Mouse (Mus musculus) forebrain, embryonic 11.5 days (tissue): ENCODE measurements at regions not wholly inside any gene's neighbourhood (a gene's known extent, or its start where the extent isn't known, plus 50 kb on each side); places are given as distances from the start of the nearest gene placed in this dataset.

Source experiments
- ATAC-seq: fragments of 200-750 bp; cut with Nextera tagmentation; replicated peaks from 2 replicates; pipeline ENCODE4 v1.8.0; 2017; ENCODE audit warnings: moderate TSS enrichment; ENCODE audit not compliant: low FRiP score
- DNase-seq: peaks from one replicate; pipeline ENCODE4 v3.0.0-alpha.2; 2017; ENCODE audit warnings: low spot score
- H3K27ac ChIP-seq: fragments of 300-500 bp; sonication (generic); 2 replicates; pipeline ENCODE4 v1.5.1; 2014; ENCODE audit warnings: low read depth, low read length
- H3K27me3 ChIP-seq: fragments of 300-500 bp; sonication (generic); 2 replicates; pipeline ENCODE4 v1.6.1; 2014; ENCODE audit warnings: mild to moderate bottlenecking, low read length, mixed read lengths; ENCODE audit not compliant: control insufficient read depth, insufficient read depth
- H3K36me3 ChIP-seq: fragments of 300-500 bp; sonication (generic); 2 replicates; pipeline ENCODE4 v1.6.1; 2014; ENCODE audit warnings: mild to moderate bottlenecking, low read length, moderate library complexity, mixed read lengths; ENCODE audit not compliant: control insufficient read depth, insufficient read depth
- H3K4me1 ChIP-seq: fragments of 300-500 bp; sonication (generic); replicated peaks from 2 replicates; pipeline ENCODE4 v1.6.1; 2014; ENCODE audit warnings: low read length, mixed read lengths; ENCODE audit not compliant: control insufficient read depth, insufficient read depth
- H3K4me2 ChIP-seq: fragments of 300-500 bp; sonication (generic); 2 replicates; pipeline ENCODE4 v1.6.1; 2014; ENCODE audit warnings: low read depth, mild to moderate bottlenecking, low read length, moderate library complexity, mixed read lengths; ENCODE audit not compliant: severe bottlenecking
- H3K4me3 ChIP-seq: fragments of 300-500 bp; sonication (generic); 2 replicates; pipeline ENCODE4 v1.5.1; 2014; ENCODE audit warnings: low read depth, low read length
- H3K9ac ChIP-seq: fragments of 300-500 bp; sonication (generic); 2 replicates; pipeline ENCODE4 v1.6.1; 2014; ENCODE audit warnings: low read length
- H3K9me3 ChIP-seq: fragments of 300-500 bp; sonication (generic); 2 replicates; pipeline ENCODE4 v1.6.1; 2016; ENCODE audit warnings: low read length, mixed read lengths; ENCODE audit not compliant: control insufficient read depth
- WGBS: fragments of 180-500 bp; shearing (Covaris S2); extraction: QIAGEN DNeasy Blood & Tissue Kit; methylation state at CpG from one replicate; pipeline ENCODE4 v1.1.7; 2014; 5-methylcytosine and 5-hydroxymethylcytosine counted together

GRCm38 (mm10) chr5:68572816-68573215 lies 541.2 kb downstream of the Grxcr1 start:
- ATAC-seq (no peak), DNase-seq (no peak)
- no peaks in the 10 kb centered on the region for H3K9me3 ChIP-seq
- WGBS = 89% methylated on average over 5 of the region's 5 CpGs
- no peak overlapping the region for H3K4me3 ChIP-seq
- H3K4me1 ChIP-seq = no peaks in the 10 kb centered on the region
- no peaks in the 10 kb centered on the region for H3K27me3 ChIP-seq
- H3K36me3 ChIP-seq = no peaks in the 10 kb centered on the region
- no peak overlapping the region for H3K9ac ChIP-seq
- no peak overlapping the region for H3K4me2 ChIP-seq
- H3K27ac ChIP-seq = no peak overlapping the region

GRCm38 (mm10) chr5:68575827-68576226 lies 544.2 kb downstream of the Grxcr1 start:
- Histone ChIP-seq H3K4me2 (no peak overlapping the region), H3K27me3 (no peaks in the 10 kb centered on the region), H3K9me3 (no peaks in the 10 kb centered on the region), H3K27ac (no peak overlapping the region), H3K9ac (no peak overlapping the region), H3K36me3 (no peaks in the 10 kb centered on the region), H3K4me1 (no peaks in the 10 kb centered on the region), H3K4me3 (no peak overlapping the region)
- no peak for ATAC-seq
- DNase-seq = no peak

- Histone ChIP-seq H3K9ac (no peak overlapping the region), H3K4me3 (no peak overlapping the region), H3K4me1 (no peaks in the 10 kb centered on the region), H3K27me3 (no peaks in the 10 kb centered on the region), H3K36me3 (no peaks in the 10 kb centered on the region), H3K4me2 (no peak overlapping the region), H3K9me3 (no peaks in the 10 kb centered on the region), H3K27ac (no peak overlapping the region)
- WGBS = 86% methylated on average over 1 of the region's 1 CpGs
- DNase-seq = no peak
- ATAC-seq = no peak
Observed at GRCm38 (mm10) chr5:68578496-68578895, 546.9 kb downstream of the Grxcr1 start.

- H3K4me2 ChIP-seq = no peak overlapping the region
- H3K4me3 ChIP-seq = no peak overlapping the region
- no peaks in the 10 kb centered on the region for H3K27me3 ChIP-seq
- H3K9me3 ChIP-seq = no peaks in the 10 kb centered on the region
- 78% methylated on average over 3 of the region's 3 CpGs for WGBS
- no peak overlapping the region for H3K27ac ChIP-seq
- ATAC-seq (no peak), DNase-seq (no peak)
- no peak overlapping the region for H3K9ac ChIP-seq
- H3K4me1 ChIP-seq = no peaks in the 10 kb centered on the region
- H3K36me3 ChIP-seq = no peaks in the 10 kb centered on the region
Observed at GRCm38 (mm10) chr5:68592423-68592822, 560.8 kb downstream of the Grxcr1 start.

- H3K4me3 ChIP-seq = no peak overlapping the region
- no peak overlapping the region for H3K9ac ChIP-seq
- no peak overlapping the region for H3K4me2 ChIP-seq
- ATAC-seq = no peak
- H3K9me3 ChIP-seq = no peaks in the 10 kb centered on the region
- H3K4me1 ChIP-seq = no peaks in the 10 kb centered on the region
- H3K27ac ChIP-seq = no peak overlapping the region
- no peaks in the 10 kb centered on the region for H3K27me3 ChIP-seq
- no peak for DNase-seq
- H3K36me3 ChIP-seq = no peaks in the 10 kb centered on the region
Observed at GRCm38 (mm10) chr5:68618451-68618850, 586.8 kb downstream of the Grxcr1 start.

- Histone ChIP-seq H3K4me3 (no peak overlapping the region), H3K4me1 (no peaks in the 10 kb centered on the region), H3K9ac (no peak overlapping the region), H3K9me3 (no peaks in the 10 kb centered on the region), H3K27me3 (no peaks in the 10 kb centered on the region), H3K4me2 (no peak overlapping the region), H3K36me3 (no peaks in the 10 kb centered on the region), H3K27ac (no peak overlapping the region)
- DNase-seq (no peak), ATAC-seq (no peak)
- WGBS = 92% methylated on average over 3 of the region's 3 CpGs
Observed at GRCm38 (mm10) chr5:68635400-68635799, 603.8 kb downstream of the Grxcr1 start.

- H3K4me1 ChIP-seq = no peaks in the 10 kb centered on the region
- no peaks in the 10 kb centered on the region for H3K27me3 ChIP-seq
- no peak overlapping the region for H3K4me3 ChIP-seq
- ATAC-seq = no peak
- no peaks in the 10 kb centered on the region for H3K9me3 ChIP-seq
- H3K27ac ChIP-seq = no peak overlapping the region
- no peak overlapping the region for H3K9ac ChIP-seq
- 85% methylated on average over 3 of the region's 3 CpGs for WGBS
- no peak overlapping the region for H3K4me2 ChIP-seq
- no peak for DNase-seq
- H3K36me3 ChIP-seq = no peaks in the 10 kb centered on the region
Observed at GRCm38 (mm10) chr5:68672834-68673233, 641.2 kb downstream of the Grxcr1 start.

- H3K4me3 ChIP-seq = no peak overlapping the region
- ATAC-seq (peak; percentile 44; the same call in 1 of the 2 replicates), DNase-seq (no peak)
- no peaks in the 10 kb centered on the region for H3K4me1 ChIP-seq
- H3K9ac ChIP-seq = no peak overlapping the region
- H3K27ac ChIP-seq = no peak overlapping the region
- 37% methylated on average over 3 of the region's 3 CpGs for WGBS
- no peaks in the 10 kb centered on the region for H3K36me3 ChIP-seq
- no peaks in the 10 kb centered on the region for H3K27me3 ChIP-seq
- H3K9me3 ChIP-seq = no peaks in the 10 kb centered on the region
- no peak overlapping the region for H3K4me2 ChIP-seq
Observed at GRCm38 (mm10) chr5:68701342-68701741, 640.1 kb downstream of the Kctd8 start.

- H3K36me3 ChIP-seq = no peaks in the 10 kb centered on the region
- WGBS = 52% methylated on average over 2 of the region's 2 CpGs
- H3K4me3 ChIP-seq = no peak overlapping the region
- H3K9me3 ChIP-seq = no peaks in the 10 kb centered on the region
- H3K4me2 ChIP-seq = no peak overlapping the region
- no peak overlapping the region for H3K27ac ChIP-seq
- no peaks in the 10 kb centered on the region for H3K4me1 ChIP-seq
- DNase-seq (no peak), ATAC-seq (peak; percentile 66; the same call in 1 of the 2 replicates)
- no peak overlapping the region for H3K9ac ChIP-seq
- H3K27me3 ChIP-seq = no peaks in the 10 kb centered on the region
Observed at GRCm38 (mm10) chr5:68705411-68706080, 635.9 kb downstream of the Kctd8 start.
